Mouse (Mus musculus): Measurements from ENCODE around the gene Myh9.

Myh9 gene

GRCm38 (mm10) chr15:77789186-77789585, 52.8 kb downstream of the Myh9 start:
- peak; percentile 65 for DNase-seq (ENCODE audit: low read depth)

GRCm38 (mm10) chr15:77788356-77788755, 53.6 kb downstream of the Myh9 start:
- DNase-seq (ENCODE audit: low read depth): no peak

DNA sequence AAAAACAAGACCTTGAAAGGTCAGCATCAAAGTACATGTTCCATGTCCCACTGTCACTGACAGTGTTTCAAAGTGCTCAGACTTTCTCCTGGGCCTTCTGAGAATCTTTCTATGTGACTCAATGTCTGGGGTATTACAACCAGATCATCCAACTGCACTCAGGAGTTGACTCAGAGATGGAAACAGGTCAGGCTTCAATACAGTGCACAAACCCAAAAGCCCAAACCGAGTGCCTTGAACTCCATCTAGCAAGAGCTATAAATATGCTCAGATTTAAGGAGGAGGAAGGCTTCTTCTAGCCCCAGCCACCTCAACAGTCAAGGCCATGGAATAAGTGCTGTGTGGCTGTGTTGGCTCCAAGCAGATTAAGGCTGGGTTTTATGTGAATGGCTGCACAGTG, 56.2 kb downstream of the Myh9 start:
- no peak for DNase-seq (ENCODE audit: low read depth)

DNA sequence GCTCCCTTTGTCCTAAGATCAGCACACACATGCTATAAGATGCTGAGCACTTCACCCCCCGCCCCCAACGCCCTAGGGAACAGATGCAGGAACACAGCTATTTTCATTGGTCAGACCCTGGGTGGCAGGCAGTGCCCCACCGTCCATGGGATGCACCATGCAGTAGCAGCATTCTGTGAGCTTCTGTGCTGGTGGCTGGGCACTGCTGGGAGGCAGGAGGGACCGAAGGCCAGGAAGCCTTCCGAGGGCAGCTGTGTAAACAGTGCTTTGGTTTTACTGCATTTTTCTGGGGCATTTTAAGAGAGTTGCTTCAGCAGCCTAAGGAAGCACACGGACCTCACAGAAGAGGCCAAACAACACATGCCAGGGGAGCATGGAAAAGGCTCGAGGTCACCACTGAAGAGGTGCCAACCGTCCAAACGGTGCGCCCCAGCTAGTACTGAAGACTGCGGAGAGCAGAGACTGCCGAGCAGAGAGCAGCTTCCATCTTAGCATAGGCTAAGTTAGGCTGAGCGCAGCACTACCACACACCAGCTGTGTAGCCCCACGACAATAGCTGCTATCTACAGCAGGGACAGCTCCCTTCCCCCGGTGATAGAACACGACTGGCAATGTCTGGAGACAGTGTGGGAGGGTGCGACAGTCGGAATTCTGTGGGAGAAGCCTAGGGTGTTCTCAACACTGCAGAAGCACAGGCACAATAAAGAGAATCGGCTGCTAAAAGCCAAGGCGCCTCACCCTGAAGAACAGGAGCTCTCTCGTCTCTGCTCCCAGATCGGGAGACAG, 57.7 kb downstream of the Myh9 start:
- no peak for DNase-seq (ENCODE audit: low read depth)

- DNase-seq (ENCODE audit: low read depth): peak; percentile 63
These were observed 59.4 kb downstream of the Myh9 start for GRCm38 (mm10) chr15:77782449-77783014.

- DNase-seq (ENCODE audit: low read depth): peak; percentile 67
These were observed 66.6 kb downstream of the Myh9 start for GRCm38 (mm10) chr15:77775186-77775963.

DNA sequence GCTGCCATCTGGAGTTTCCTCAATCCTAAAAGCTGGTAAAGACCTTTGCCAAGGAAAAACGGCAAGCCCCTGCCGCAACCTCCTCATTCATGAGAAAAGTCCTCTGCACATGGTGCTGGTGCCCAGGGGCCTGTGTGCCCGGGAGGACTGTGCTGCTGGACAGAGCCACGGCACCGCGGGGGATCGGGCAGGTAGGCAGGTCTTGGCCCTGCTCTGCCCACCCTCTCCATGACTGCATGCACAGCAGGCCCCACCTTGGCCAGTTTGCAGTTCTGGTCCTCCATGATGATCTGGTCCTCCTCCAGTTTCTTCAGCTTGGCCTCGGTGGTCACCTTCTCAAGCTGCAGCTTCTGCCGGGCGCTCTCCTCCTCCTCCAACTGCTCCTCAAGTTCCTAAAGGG, 67.7 kb downstream of the Myh9 start:
- DNase-seq (ENCODE audit: low read depth): no peak

DNA sequence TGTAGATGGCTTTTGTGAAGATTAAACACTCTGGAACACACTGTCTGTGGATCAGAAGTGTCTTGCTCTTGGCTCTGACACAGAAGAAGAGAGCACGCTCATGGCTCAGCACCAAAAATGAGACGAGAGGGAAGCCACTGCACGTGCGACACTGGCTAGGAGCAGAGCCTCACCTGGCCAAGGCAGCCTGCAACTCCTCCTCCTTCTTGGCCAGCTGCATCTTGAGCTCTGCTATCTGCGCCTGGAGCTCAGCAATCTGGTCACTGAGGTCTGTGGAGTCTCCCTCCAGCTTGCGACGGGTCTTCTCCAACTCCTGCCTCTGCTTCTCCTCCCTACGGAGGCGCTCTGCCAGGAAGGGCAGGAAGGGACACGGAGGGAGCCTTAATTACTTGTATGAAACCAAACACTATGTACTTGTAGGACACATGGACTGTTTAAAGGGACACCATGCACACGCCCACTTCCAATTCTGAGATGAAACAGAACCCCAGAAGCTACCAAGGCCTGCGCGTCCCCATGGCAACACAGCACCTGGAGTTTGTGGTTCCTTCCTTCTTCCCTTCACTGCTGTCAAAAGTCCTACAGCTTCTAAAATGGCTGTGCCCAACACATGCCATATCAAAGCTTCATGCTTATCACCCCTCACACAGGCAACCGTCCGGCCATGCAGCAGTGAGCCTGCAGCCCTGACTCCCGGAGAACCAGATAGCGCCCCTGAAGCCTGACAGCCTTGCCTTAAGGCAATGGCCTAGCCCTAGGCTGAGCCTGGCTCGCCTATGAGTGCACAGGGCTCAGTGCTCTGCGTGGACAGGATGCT, 68.7 kb downstream of the Myh9 start:
- DNase-seq (ENCODE audit: low read depth): no peak

DNA sequence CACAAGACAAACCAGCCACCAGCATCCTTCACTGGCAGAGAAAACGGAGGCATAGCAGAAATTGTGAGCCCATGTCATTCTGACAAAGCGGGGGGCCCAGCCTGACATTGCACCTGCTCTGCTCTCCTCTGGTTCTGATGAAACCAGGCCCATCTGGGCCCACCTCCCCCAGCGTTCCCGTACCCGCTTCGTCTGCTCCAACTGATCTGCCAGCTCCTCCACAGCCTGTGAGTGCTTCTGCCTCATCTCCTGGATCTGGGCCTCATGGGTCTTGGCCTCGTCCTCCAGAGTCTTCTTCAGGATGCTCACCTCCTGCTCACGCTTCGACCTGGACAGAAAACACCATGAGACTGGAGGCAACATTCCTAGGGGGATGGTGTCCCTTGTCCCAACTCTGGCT, 71.0 kb downstream of the Myh9 start:
- no peak for DNase-seq (ENCODE audit: low read depth)

GRCm38 (mm10) chr15:77770341-77770740, 71.6 kb downstream of the Myh9 start:
- DNase-seq (ENCODE audit: low read depth): no peak

GRCm38 (mm10) chr15:77766981-77767380, 75.0 kb downstream of the Myh9 start:
- no peak for DNase-seq (ENCODE audit: low read depth)

GRCm38 (mm10) chr15:77765484-77766093, 76.4 kb downstream of the Myh9 start:
- DNase-seq (ENCODE audit: low read depth): no peak

GRCm38 (mm10) chr15:77764391-77765006, 77.5 kb downstream of the Myh9 start:
- DNase-seq (ENCODE audit: low read depth): no peak

GRCm38 (mm10) chr15:77763702-77764101, 78.3 kb downstream of the Myh9 start:
- no peak for DNase-seq (ENCODE audit: low read depth)

- no peak for DNase-seq (ENCODE audit: low read depth)
These were observed 78.9 kb downstream of the Myh9 start for GRCm38 (mm10) chr15:77763050-77763449.

DNA sequence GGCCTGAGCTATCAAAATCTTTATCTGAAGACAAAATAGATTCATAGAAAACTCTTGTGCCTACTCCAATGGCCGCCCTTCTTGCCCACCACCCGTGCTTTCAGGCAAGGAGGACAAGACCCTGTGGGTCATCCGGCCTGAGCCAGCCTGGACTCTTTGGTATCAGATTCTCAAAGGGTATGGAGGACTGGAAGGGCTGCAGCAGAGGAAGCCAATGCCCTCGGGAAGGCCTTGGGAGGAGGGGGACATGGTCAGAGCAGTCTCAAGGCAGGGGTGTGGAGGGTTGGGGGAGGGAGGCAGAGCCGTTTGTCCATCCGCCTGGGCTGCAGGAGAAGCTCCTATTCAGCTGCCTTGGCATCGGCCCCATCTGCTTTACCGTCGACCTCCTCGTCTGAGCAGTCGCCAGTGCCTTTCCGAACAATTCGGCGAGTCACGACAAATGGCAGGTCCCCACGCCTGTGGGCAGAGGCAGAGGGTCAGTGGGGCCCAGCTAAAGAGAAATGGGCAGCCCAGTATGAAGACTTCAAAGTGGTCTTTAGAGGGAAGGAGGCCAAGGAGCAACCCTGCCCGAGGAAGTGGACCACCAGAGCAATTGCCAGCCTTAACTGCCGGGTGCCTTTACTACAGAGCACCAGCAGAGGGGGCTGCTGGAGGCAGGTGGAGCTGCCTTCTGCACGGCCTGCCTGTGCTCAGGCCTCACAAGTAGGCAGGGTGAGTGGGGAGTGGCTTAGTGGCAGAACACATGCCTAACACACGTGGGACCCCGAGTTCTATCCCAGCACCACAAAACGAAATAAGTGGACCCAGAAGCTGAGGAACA, 80.2 kb downstream of the Myh9 start:
- peak; percentile 54 for DNase-seq (ENCODE audit: low read depth)

GRCm38 (mm10) chr15:77761083-77761482, 80.9 kb downstream of the Myh9 start:
- DNase-seq (ENCODE audit: low read depth): no peak

DNA sequence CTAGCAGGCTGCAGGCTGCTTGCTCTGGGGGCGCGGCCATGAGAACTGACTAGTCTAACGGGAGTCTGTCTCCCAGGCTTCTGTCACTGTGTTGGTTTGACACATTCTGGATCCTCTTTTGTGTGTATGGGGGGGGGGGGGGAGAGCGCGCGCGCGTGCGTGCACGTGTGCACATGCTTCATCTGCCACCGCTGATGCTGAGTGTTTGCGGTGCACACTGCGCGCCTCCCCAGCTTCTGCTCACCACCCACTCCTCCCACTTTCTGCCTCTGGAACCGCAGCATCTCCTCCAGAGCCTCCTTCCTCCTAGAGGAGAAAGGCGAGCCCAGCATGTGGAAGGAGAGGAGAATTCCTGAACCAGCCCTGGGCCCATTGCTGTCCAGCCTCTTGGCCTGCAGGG, 81.9 kb downstream of the Myh9 start:
- DNase-seq (ENCODE audit: low read depth): no peak

- DNase-seq (ENCODE audit: low read depth): peak; percentile 59
These were observed 84.3 kb downstream of the Myh9 start for GRCm38 (mm10) chr15:77757586-77758226.

- peak; percentile 77 for DNase-seq (ENCODE audit: low read depth)
These were observed 85.1 kb downstream of the Myh9 start, which contains the start of gene Apol8 for GRCm38 (mm10) chr15:77756848-77757247. Gene Apol8, minus strand, starts transcription at chr15:77757003.

Data from 416B (cell line).